Mouse (Mus musculus) cerebellum, adult 9-11 months (tissue): Measurements from ENCODE around the gene Susd1.
A peak's percentile ranks its signal among the peaks of the same experiment; 100 is the strongest.

ENCODE experiments used
- DNase-seq: peaks from one replicate; pipeline ENCODE4 v3.0.0; 2022

The Susd1 gene

GRCm38 (mm10) chr4:59429128-59429527, 9.3 kb downstream of the Susd1 start:
- no peak for DNase-seq

- DNase-seq: no peak
These were observed 12.0 kb downstream of the Susd1 start for GRCm38 (mm10) chr4:59426429-59426828.

DNA sequence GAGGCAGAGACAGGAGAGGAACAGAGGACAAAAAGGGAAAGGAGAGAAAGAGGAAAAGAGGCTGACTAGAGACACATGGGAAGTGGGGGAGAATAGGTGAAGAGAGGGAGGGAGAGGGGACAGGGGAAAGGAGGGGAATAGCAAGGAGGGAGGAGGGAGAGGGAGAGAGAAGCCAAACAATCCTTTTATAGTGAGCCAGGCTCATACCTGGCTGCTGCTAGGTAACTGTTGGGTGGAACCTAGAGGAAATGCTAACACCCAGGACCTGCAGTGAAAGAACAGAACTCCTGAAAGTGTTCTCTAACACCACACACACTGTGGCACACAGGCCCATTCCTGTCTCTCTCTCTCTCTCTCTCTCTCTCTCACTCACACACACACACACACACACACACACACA, 15.6 kb downstream of the Susd1 start:
- DNase-seq: no peak

GRCm38 (mm10) chr4:59422025-59422783, 16.2 kb downstream of the Susd1 start:
- DNase-seq: no peak

DNA sequence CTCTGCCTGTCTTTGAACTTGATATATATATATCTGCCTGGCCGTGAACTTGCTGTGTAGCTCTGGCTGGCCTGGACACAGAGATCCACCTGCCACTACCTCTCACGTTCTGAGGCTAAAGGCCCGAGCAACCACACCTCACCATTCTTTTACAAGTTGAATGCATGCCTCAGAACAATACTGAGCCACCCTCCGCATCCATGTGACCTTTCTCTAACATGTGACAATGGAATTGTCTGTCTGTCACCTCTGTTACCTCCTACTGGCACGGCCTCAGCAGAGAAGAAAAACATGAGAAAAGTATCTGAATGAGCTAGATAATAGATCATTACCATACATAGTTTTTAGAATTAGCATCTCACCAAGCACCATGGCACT, 17.1 kb downstream of the Susd1 start:
- no peak for DNase-seq

DNA sequence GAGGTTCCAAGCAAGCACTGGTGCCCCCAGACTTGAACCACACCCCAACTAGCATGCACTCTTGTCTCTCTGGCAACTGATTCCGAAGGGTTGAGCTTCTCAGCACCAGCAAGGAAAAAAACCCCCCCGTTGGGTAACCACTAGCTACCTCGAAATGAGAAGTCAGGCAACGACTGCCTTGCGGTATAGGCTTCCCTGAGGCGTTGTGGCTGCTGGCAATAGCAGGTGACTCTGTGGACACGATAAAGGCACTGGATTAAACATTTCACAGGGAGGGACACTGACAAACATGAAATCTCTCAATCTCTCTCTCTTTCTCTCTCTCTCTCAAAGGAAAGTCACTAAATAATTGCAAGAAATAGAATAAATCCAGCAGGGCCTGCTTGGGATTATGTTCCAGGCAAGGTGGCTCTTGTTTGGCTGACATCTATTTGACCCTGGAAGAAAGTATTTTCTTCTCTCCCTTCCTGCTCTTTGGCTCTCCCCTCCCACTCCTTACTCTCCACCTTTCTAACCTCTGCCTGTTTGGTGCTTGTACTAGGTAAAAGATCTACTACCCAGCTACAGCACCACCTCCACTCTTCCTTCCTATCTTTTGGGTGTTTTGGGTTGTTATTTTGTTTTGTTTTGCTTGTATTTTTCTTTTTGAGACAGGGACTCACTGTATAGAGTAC, 17.6 kb downstream of the Susd1 start:
- DNase-seq: no peak

- no peak for DNase-seq
These were observed 19.2 kb downstream of the Susd1 start for GRCm38 (mm10) chr4:59419211-59419610.

- DNase-seq: no peak
These were observed 25.0 kb downstream of the Susd1 start for GRCm38 (mm10) chr4:59413428-59413827.

DNA sequence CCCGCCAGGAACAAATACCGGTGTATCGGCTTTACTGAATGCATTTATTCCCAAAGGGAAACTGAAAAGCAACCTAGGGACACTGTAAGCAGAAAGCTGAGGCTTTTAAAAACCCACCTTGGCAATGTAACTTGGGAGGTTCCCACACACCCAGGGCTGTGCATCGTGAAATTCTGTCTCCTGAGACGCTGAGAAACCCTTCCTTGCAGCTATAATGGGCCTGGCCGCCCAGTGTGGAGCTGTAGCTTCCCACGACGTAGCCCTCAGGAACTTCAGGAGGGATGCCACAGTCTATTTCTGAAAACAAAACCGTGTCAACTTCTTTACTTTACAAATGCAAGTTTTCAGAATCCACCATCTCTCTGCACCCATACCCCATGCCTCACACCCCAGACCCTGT, 27.3 kb downstream of the Susd1 start:
- DNase-seq: no peak

GRCm38 (mm10) chr4:59407766-59408165, 30.7 kb downstream of the Susd1 start:
- no peak for DNase-seq

DNA sequence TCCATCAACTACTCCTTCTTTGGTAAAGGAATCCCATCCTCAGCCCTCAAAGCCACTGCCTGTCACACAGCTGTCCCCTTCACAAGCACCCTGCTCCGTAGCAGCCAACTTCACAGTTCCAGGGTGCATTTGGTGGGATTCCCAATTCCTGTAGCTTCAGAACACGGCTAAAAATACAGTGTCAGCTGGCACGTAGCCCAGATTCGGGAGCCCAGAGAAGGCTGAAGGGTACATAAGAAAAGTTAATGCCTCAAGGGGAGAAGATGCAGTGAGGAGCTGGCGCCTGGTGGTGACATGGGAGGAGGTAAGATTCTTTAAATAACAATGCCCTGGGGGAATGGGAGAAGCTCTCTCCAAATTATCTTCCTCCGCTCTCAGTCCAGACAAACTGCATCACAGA, 34.1 kb downstream of the Susd1 start:
- no peak for DNase-seq

DNA sequence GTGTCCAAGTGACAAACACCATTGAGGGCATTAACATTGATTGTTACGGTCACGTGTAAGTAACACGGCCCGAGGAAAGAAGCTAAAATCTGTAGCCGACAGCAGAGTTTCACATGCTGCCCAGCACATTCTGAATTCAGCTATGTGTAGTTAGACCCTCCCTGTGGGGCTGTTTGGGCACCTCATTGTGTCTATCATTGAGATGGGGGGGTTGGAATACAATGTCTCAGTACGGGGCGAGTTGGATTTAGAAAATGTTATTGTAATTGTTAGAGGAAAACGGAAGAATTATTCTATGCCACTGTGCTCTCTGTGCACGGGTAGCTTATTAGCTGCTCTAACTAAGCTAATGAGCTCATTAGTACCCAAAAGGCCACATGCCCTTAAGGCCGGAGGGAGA, 37.5 kb downstream of the Susd1 start:
- no peak for DNase-seq

- no peak for DNase-seq
These were observed 39.1 kb downstream of the Susd1 start for GRCm38 (mm10) chr4:59399343-59399742.

GRCm38 (mm10) chr4:59395528-59395927, 42.9 kb downstream of the Susd1 start:
- no peak for DNase-seq

DNA sequence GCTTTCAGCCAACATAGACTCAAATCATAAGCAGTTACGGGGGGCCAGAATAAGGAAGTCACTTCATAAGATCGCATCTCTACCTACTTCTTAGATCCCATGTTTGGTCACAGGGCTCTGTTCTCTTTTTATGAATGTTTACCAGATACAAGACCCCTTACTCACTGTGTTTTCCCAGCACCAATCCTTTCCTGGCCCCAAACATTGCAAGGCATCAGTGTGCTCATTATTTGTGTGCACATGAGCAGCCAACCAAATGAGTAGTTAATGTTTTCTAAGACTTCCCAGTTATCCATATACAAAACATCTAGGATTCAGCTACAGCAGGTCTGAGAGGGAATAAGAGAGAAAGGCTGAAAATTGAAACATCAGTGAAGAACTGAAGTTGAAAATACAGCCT, 44.3 kb downstream of the Susd1 start:
- no peak for DNase-seq

DNA sequence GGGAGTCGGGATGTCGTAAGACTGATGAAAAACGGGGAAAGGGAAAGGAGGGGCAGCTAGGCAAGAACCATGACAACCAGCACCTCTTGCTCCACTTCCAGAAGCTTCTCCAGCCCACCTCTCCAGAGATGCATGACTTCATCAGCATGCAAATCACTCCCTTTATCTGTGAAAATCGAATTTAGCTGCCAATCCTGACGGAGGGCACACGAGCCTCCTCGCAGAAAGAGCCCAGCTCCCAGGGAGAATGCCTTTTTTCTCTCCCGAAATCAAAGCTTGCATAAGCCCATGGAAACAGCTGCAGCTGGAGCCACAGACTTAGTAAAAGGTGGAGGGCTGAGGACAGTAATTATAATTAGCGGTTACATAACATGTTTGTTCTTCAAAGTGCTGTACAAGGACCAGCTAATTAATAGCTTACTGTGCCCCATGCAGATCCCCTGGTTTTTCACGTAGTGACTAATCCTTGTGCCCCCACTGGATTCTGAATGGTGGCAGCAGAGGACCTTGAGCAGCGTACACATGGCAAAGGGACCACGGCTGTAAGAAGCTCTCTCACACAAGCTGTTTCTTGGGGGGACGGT, 49.9 kb downstream of the Susd1 start:
- no peak for DNase-seq

GRCm38 (mm10) chr4:59387387-59388210, 50.8 kb downstream of the Susd1 start:
- no peak for DNase-seq

- DNase-seq: no peak
These were observed 53.1 kb downstream of the Susd1 start for GRCm38 (mm10) chr4:59385254-59385895.

DNA sequence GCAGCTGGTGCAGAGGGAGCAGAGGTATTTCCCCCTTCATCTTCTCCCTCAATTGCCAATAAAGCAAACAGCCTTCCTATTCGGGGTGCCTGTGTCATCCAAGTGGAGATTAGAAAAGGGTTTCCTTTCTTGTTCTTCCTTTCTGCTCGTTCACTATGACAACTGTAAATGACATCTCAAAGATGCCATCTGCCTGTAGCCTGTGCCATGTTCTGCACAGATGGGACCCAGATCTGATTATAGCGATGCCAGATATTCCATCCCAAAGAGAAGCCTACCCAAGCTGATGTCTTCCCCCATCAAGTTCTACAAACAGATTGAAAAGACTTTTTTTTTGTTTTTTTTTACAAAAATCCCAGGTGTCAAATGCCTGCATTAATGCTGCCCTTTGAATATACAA, 54.6 kb downstream of the Susd1 start:
- DNase-seq: peak; percentile 37

DNA sequence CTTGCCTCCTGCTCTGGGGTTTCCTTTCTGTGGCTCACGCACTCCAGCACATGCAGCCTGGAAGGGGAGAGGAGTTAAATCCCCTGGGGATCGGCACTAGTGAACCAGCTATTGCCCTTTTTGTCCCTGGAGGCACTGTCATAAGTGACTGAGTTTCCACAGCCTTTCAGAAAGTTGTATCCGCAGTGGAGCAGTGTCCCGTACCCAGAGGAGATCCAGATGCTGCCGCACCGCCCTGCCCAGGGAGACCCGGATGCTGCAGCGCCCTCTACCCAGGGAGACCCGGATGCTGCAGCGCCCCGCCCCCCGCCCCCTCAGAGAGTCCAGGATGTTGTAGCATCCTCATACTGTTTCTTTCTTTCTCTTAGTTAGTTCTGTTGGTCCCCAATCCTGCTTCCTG, 56.3 kb downstream of the Susd1 start:
- DNase-seq: no peak

DNA sequence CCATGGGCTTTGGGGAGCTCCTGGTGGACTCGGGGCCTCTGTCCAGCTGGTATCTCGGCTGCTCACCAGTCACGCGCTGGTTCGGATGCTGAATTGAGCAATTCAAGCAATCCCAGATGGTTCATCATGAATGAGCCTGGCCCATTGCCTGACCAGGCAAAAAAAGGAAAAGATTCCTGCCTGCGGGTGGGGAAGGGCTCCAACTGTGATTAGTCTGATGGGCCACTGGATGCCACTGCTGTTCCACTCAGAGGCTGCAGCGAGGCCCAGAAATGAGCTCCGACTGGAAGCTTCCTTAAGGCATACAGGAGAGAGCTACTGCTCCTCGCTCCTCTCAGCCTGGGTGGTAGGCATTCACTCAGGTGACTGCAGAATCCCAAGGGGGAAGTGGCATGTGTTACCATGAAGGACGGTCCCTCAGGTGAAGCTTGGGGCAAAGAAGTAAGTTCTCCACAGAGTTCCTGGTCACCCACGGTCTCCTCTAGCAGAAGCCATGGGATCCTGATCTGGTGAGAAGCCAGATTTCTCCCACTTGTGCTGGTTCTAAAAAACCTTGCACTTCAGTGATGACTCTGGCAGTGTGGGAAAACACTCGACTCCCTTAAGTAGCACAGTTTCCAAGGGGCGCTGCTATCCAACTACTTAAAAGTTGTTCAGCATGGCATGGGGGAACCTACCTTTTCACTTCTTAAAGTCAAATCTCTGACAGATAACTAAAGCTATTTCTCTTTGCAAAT, 57.3 kb downstream of the Susd1 start:
- DNase-seq: peak; percentile 87

DNA sequence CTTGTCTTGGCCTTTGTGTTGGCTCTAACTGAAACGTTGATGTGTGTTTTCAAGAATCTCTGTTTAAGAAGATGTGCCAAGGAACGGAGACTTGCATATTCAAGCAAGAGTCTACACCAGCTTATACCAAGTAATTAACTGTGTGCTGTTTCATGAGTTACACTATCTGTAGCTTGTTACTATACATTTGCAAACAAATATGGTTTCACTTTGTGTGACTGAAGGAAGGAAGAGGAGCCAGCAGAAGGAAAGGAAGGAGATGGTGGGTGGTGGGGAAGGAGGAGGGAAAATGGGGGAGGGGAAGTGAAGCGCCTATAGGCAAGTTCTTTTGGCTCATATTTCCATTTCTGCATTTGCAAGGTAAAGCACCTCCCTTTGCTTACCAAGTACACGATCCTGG, 58.0 kb downstream of the Susd1 start:
- DNase-seq: no peak
